Mouse (Mus musculus) cerebellum, adult 2 months (tissue): ENCODE data around the gene Slc22a18. TPM values are rescaled to one million over a fixed set of nuclear protein-coding genes. Genes with fewer than 3 reads are reported as not detected.

ENCODE experiments used
- DNase-seq, 2 experiments: peaks; one replicate each; pipeline ENCODE4 v3.0.0; 2021
- H3K27ac ChIP-seq: fragments of 200-500 bp; 2 replicates; pipeline ENCODE4 v1.5.1; 2012; ENCODE audit warnings: low read length, control low read depth, inconsistent platforms; ENCODE audit not compliant: insufficient read depth
- H3K27me3 ChIP-seq: fragments of 200-500 bp; 2 replicates; pipeline ENCODE4 v1.6.1; 2012; ENCODE audit warnings: inconsistent platforms, mild to moderate bottlenecking, low read length, moderate library complexity; ENCODE audit not compliant: control insufficient read depth, insufficient read depth
- H3K4me1 ChIP-seq: fragments of 200-500 bp; 2 replicates; pipeline ENCODE4 v1.6.1; 2011; ENCODE audit warnings: low read length; ENCODE audit not compliant: control insufficient read depth, insufficient read depth
- H3K4me3 ChIP-seq: fragments of 200-500 bp; replicated peaks from 2 replicates; pipeline ENCODE3; 2011; ENCODE audit warnings: mild to moderate bottlenecking, low read depth, low read length, control low read depth; ENCODE audit not compliant: insufficient read depth
- CTCF ChIP-seq: fragments of 200-500 bp; IDR thresholded peaks from 2 replicates; pipeline ENCODE4 v1.5.1; 2011; ENCODE audit warnings: low read depth, mild to moderate bottlenecking, control low read depth, low read length, moderate library complexity, borderline replicate concordance; ENCODE audit not compliant: insufficient read depth
- POLR2A ChIP-seq: fragments of 200-500 bp; IDR thresholded peaks from 2 replicates; pipeline ENCODE4 v1.6.1; 2011; ENCODE audit warnings: low read length, control low read depth, borderline replicate concordance; ENCODE audit not compliant: insufficient read depth
- WGBS: fragments of 180-500 bp; shearing (Covaris S2); methylation state at CpG from one replicate; pipeline ENCODE4 v1.1.7; 2018; 5-methylcytosine and 5-hydroxymethylcytosine counted together
- polyA plus RNA-seq: library from polyadenylated mRNA; depleted of rRNA; stranded (reverse); fragments of >200 nt; gene quantifications from 2 replicates; pipeline ENCODE4 v1.2.3, GENCODE M21; 2012

The Slc22a18 gene
- polyA plus RNA-seq, 1 experiment, result 0.90 TPM

DNA sequence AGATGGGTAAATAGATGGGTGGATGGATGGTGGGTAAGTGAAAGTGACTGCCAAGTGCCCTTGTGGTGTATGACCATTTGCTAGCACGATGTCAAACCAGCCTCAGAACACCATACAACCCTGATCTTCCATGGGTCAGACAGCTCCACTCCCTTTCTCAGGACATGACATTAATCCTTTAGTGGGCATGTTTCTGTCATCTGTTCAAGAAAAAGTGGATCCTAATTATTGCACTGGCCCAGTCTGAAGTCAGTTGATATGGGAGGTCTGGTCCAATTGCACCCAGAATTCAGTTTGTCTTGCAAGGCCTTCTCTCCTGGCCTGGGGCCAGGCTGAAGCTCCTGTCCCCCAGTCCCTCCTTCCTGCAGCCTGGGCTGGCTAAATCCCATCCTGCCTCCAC, 34.6 kb upstream of the Slc22a18 start:
- H3K27ac ChIP-seq, result no peak overlapping the region
- TF ChIP-seq POLR2A (no peak), CTCF (no peak)
- peaks cover 1% of the 10 kb centered on the region; the same call in 1 of the 2 replicates for H3K27me3 ChIP-seq
- H3K4me3 ChIP-seq, result no peak overlapping the region
- WGBS, result 71% methylated on average over 1 of the region's 1 CpGs
- no peak for DNase-seq
- peaks cover under 1% of the 10 kb centered on the region; the same call in 1 of the 2 replicates for H3K4me1 ChIP-seq

DNA sequence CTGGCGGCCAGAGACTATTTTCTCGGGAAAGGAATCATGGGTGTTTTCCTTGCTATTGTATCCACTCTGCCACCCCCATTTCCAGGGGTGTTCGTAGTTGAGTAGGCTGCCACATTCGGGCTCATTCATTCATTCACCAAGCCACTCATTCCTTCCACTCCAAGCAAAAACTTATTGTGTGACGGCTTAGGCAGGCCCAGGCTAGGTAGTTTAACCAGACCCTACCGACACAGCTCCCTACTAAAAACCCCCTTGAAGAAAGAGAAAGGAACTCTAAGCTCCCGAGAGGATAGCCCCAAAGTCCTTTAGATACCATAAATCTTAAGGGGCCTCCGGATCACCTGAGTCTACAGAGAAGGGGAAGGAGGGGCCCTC, 29.0 kb upstream of the Slc22a18 start:
- Histone ChIP-seq H3K27me3 (peaks cover 9% of the 10 kb centered on the region; the same call in 1 of the 2 replicates), H3K4me1 (peaks cover 20% of the 10 kb centered on the region), H3K27ac (no peak overlapping the region), H3K4me3 (no peak overlapping the region)
- no peak for DNase-seq
- 71% methylated on average over 8 of the region's 8 CpGs for WGBS
- TF ChIP-seq POLR2A (no peak), CTCF (no peak)

DNA sequence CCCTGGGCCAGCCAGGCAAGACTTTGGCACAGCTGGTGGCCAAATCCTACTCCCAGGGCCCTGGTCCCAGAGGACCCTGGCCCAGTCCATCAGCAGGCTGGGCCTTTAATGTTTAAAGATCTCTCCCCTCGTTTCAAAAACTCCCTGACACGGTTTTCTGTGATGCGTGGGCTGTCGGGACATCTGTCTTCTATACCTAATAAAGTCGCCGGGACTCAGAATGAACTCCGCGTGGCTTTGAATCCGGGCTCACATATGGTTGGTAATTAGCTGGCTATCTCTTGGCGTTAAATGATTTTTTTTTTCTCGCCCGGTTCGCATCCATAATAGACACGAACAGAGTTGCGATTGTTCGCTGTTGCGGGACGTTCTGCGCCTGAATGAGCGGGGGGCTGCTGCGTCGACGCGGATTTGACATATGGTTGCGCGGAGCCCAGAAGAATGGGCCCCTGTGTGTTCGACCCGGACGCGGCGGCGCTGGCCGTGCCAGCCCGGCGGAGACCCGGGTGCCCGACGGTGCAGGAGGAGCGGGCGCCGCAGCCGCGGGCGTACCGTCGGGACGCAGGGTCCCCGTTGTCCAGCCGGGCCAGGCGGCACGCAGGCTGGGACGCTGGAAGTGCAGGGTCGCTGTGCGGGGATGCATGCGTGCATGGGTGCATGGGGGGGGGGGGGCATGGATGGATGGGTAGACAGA, 28.4 kb upstream of the Slc22a18 start:
- no peak for TF ChIP-seq CTCF
- 5% methylated on average over 55 of the region's 55 CpGs for WGBS
- no peak overlapping the region for H3K27ac ChIP-seq
- no peak for DNase-seq
- peaks cover 20% of the 10 kb centered on the region for H3K4me1 ChIP-seq
- H3K4me3 ChIP-seq, result no peak overlapping the region
- peaks cover 9% of the 10 kb centered on the region; the same call in 1 of the 2 replicates for H3K27me3 ChIP-seq

DNA sequence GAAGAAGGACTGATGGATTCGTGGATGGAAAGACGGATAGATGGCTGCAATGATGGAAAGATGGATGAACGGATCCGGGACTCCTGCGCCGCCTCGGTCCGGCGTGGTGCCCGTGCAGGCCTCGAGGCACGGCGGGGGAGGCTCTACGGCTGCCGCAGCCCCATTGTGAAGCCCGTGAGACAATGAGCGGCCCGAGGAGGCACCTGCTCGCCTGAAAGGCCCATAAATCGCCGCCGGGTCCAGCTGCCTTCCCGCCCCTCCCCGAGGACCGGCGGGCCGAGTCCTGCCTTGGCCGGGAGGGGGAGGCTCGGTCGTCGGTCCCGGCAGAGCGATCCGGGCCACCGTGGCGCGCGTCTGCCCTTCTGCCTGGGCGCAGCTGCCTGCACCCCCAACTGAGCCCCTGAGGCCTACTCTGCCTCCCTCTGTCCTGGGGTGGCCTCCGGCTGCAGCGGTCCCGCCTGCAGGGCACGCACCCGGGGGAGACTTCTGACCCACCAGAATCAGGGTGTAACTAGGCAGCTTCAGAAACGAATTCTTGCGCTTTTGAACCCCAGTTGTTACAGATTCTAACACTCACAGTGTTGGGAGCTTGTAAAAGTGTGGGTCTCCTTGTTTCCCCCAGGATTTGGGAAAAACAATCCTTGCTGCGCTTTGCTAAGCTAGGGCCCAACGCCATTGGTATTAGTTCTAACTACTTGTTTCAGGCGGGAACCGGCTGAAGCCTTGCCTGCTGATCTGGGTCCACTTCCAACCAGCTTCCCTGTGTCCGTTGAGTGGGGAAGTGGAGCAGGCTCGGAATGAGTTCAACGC, 27.7 kb upstream of the Slc22a18 start:
- H3K27ac ChIP-seq, result no peak overlapping the region
- TF ChIP-seq CTCF (no peak), POLR2A (no peak)
- peaks cover 9% of the 10 kb centered on the region; the same call in 1 of the 2 replicates for H3K27me3 ChIP-seq
- H3K4me3 ChIP-seq, result no peak overlapping the region
- 10% methylated on average over 53 of the region's 53 CpGs for WGBS
- no peak for DNase-seq
- peaks cover 20% of the 10 kb centered on the region for H3K4me1 ChIP-seq

DNA sequence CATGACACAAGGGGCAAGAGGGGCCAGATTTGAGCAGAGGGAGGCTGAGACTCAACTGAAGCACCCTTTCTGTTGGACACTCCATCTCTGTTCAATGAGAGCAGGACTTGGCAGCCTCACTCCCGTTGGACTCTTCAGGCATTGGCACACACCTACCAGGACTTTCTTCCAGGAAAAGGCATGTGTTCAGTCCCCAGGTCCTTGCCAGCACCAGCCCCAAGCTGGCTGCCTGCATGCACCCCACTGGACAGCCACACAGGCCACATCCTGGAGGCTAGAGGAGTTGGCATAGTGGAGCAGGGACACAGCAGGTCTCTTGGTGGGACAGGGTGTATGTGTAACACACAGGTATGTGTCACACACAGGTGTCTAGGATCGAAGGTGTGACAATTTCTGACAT, 26.4 kb upstream of the Slc22a18 start:
- peaks cover 9% of the 10 kb centered on the region; the same call in 1 of the 2 replicates for H3K27me3 ChIP-seq
- peak; percentile 87 to 96 for DNase-seq
- no peak overlapping the region for H3K4me3 ChIP-seq
- peaks cover 20% of the 10 kb centered on the region for H3K4me1 ChIP-seq
- 7% methylated on average over 2 of the region's 2 CpGs for WGBS
- TF ChIP-seq POLR2A (no peak), CTCF (no peak)
- no peak overlapping the region for H3K27ac ChIP-seq

DNA sequence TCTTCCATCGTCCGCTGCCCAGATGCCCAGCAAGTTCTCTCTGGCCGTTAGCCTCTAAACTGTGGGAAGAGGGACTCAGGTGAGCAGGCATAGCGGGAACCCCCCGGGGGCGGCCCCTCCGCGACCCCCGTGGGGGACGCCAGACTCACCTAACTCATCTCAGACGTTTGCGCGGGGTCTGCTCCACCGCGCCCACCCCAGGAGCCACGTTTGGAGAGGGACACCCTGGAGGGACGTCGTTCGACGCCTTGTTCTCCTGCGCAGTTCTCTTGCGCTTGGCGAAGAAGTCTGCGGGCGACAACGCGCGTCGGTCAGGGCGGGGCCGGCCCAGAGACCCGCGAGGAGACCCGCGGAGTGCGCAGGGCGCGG, 14.6 kb upstream of the Slc22a18 start:
- DNase-seq, result no peak
- no peaks in the 10 kb centered on the region for H3K4me1 ChIP-seq
- H3K27me3 ChIP-seq, result peaks cover 7% of the 10 kb centered on the region; the same call in 1 of the 2 replicates
- H3K27ac ChIP-seq, result no peak overlapping the region
- H3K4me3 ChIP-seq, result no peak overlapping the region
- no peak for TF ChIP-seq CTCF
- no peak for TF ChIP-seq POLR2A
- 36% methylated on average over 38 of the region's 38 CpGs for WGBS

DNA sequence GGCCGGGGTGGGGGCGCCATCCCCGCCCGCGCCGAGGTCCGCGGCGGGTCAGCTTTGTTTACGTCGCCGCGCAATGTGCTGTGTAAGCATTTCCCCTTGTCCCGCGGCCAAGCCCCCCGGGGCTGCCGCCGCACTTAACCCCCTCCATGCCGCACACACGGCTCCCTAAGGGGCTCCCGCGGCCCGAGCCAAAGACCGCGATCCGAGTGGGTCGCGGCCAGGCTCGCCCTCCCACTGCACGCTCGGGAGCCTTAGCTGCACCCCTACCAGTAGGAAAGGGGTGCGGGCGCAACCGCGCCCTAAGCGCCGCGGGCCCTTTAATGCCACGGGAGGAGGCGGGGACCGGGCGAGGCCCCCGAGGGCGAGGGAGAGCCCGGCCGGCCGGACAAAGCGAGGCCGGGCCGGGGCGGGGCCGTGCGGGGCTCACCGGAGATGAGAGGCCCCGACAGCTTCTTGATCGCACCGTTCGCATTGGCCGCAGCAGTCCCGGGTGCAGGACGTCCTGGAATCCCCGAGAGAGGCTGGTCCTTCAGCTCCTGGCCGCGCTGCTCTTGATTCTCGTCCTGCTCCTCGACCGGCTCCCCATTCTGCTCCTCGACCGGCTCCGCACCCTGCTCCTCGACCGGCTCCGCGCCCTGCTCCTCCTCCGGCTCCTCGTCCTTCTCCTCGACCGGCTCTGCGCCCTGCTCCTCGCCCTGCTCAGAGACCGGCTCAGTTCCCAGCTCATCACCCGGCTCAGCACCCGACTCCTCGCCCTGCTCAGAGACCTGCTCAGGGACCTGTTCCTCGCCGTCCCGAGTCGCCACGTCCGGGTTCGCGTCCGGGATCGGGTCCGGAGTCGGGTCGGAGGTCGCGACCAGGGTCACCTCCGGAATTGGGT, 14.0 kb upstream of the Slc22a18 start:
- no peak for DNase-seq
- TF ChIP-seq POLR2A (no peak), CTCF (no peak)
- H3K27ac ChIP-seq, result no peak overlapping the region
- 38% methylated on average over 98 of the region's 100 CpGs for WGBS
- peaks cover 7% of the 10 kb centered on the region; the same call in 1 of the 2 replicates for H3K27me3 ChIP-seq
- no peaks in the 10 kb centered on the region for H3K4me1 ChIP-seq
- H3K4me3 ChIP-seq, result no peak overlapping the region
